Mouse (Mus musculus) kidney, adult 2 months (tissue): ENCODE data around the gene Prox1. TPM values are rescaled to one million over a fixed set of nuclear protein-coding genes. Genes with fewer than 3 reads are reported as not detected.

Source experiments
- DNase-seq: peaks from one replicate; pipeline ENCODE4 v3.0.0; 2021
- H3K27ac ChIP-seq: fragments of 200-500 bp; 2 replicates; pipeline ENCODE4 v1.5.1; 2012; ENCODE audit warnings: low read depth, low read length, control low read depth, inconsistent platforms; ENCODE audit not compliant: insufficient read depth
- H3K27me3 ChIP-seq: fragments of 200-500 bp; replicated peaks from 2 replicates; pipeline ENCODE4 v1.6.1; 2012; ENCODE audit warnings: mild to moderate bottlenecking, moderate library complexity, low read length, inconsistent platforms; ENCODE audit not compliant: control insufficient read depth, insufficient read depth
- H3K36me3 ChIP-seq: fragments of 200-500 bp; 2 replicates; pipeline ENCODE4 v1.6.1; 2012; ENCODE audit warnings: mild to moderate bottlenecking, moderate library complexity, low read length, inconsistent platforms; ENCODE audit not compliant: control insufficient read depth, insufficient read depth
- H3K4me1 ChIP-seq: fragments of 200-500 bp; 2 replicates; pipeline ENCODE4 v1.6.1; 2011; ENCODE audit warnings: low read length; ENCODE audit not compliant: control insufficient read depth, insufficient read depth
- H3K4me3 ChIP-seq: fragments of 200-500 bp; 2 replicates; pipeline ENCODE4 v1.5.1; 2011; ENCODE audit warnings: mild to moderate bottlenecking, low read depth, low read length, control low read depth; ENCODE audit not compliant: insufficient read depth
- CTCF ChIP-seq: fragments of 200-500 bp; conservative IDR thresholded peaks from 2 replicates; pipeline ENCODE4 v1.5.1; 2011; ENCODE audit warnings: low read depth, mild to moderate bottlenecking, control low read depth, low read length, moderate library complexity, mixed read lengths; ENCODE audit not compliant: insufficient read depth, insufficient read length
- POLR2A ChIP-seq: fragments of 200-500 bp; IDR thresholded peaks from one replicate; pipeline ENCODE4 v1.6.1; 2011; ENCODE audit warnings: low read depth, low read length, control low read depth
- WGBS: fragments of 180-500 bp; shearing (Covaris S2); methylation state at CpG from one replicate; pipeline ENCODE4 v1.1.7; 2018; 5-methylcytosine and 5-hydroxymethylcytosine counted together
- polyA plus RNA-seq: library from polyadenylated mRNA; depleted of rRNA; stranded (reverse); fragments of >200 nt; gene quantifications from 2 replicates; pipeline ENCODE4 v1.2.3, GENCODE M21; 2012

Prox1 gene
- polyA plus RNA-seq, 1 experiment = 2.7 TPM

GRCm38 (mm10) chr1:190185284-190185683 is 14.8 kb upstream of the Prox1 start:
- no peak overlapping the region for H3K4me3 ChIP-seq

GRCm38 (mm10) chr1:190183574-190183973 is 13.1 kb upstream of the Prox1 start:
- no peak overlapping the region for H3K27ac ChIP-seq
- H3K27me3 ChIP-seq = no peaks in the 10 kb centered on the region
- H3K4me3 ChIP-seq = no peak overlapping the region
- DNase-seq = no peak
- no peaks in the 10 kb centered on the region for H3K4me1 ChIP-seq
- WGBS = 94% methylated on average over 4 of the region's 4 CpGs
- TF ChIP-seq POLR2A = no peak
- TF ChIP-seq CTCF = no peak
- no peaks in the 10 kb centered on the region for H3K36me3 ChIP-seq

More at GRCm38 (mm10) chr1:190185284-190185683, 14.8 kb upstream of the Prox1 start:
- Histone ChIP-seq H3K36me3 (no peaks in the 10 kb centered on the region), H3K4me1 (0 out of 2 replicates have a peak, but pooled peaks cover 6% of the 10 kb centered on the region), H3K27me3 (no peaks in the 10 kb centered on the region), H3K27ac (no peak overlapping the region)
- no peak for DNase-seq
- TF ChIP-seq CTCF (no peak), POLR2A (no peak)
- 88% methylated on average over 10 of the region's 10 CpGs for WGBS

- TF ChIP-seq CTCF = no peak; the same call in 1 of the 2 replicates
- no peak for TF ChIP-seq POLR2A
- H3K27ac ChIP-seq = no peak overlapping the region
- no peaks in the 10 kb centered on the region for H3K27me3 ChIP-seq
- 77% methylated on average over 7 of the region's 7 CpGs for WGBS
- DNase-seq = no peak
- H3K36me3 ChIP-seq = no peaks in the 10 kb centered on the region
- no peak overlapping the region for H3K4me3 ChIP-seq
- H3K4me1 ChIP-seq = no peaks in the 10 kb centered on the region
Observed at GRCm38 (mm10) chr1:190181765-190182164, 11.3 kb upstream of the Prox1 start.

GRCm38 (mm10) chr1:190180861-190181260 is 10.3 kb upstream of the Prox1 start:
- Histone ChIP-seq H3K36me3 (no peaks in the 10 kb centered on the region), H3K4me3 (no peak overlapping the region), H3K27ac (no peak overlapping the region), H3K4me1 (no peaks in the 10 kb centered on the region), H3K27me3 (no peaks in the 10 kb centered on the region)
- TF ChIP-seq CTCF (no peak), POLR2A (no peak)
- DNase-seq = no peak
- 52% methylated on average over 6 of the region's 6 CpGs for WGBS

- peaks cover 5% of the 10 kb centered on the region for H3K27me3 ChIP-seq
- H3K36me3 ChIP-seq = no peaks in the 10 kb centered on the region
- no peaks in the 10 kb centered on the region for H3K4me1 ChIP-seq
- DNase-seq = peak; percentile 70
- 9% methylated on average over 3 of the region's 3 CpGs for WGBS
- H3K27ac ChIP-seq = no peak overlapping the region
- TF ChIP-seq CTCF = no peak
- peak; percentile 8 for TF ChIP-seq POLR2A
- H3K4me3 ChIP-seq = no peak overlapping the region
Observed at GRCm38 (mm10) chr1:190176961-190177360, 6.4 kb upstream of the Prox1 start.

- WGBS = 13% methylated on average over 65 of the region's 65 CpGs
- Histone ChIP-seq H3K4me1 (no peaks in the 10 kb centered on the region), H3K36me3 (no peaks in the 10 kb centered on the region), H3K4me3 (peak overlapping the region; percentile 17), H3K27ac (no peak overlapping the region), H3K27me3 (peaks cover 5% of the 10 kb centered on the region)
- no peak for DNase-seq
- TF ChIP-seq CTCF = no peak
- TF ChIP-seq POLR2A = no peak
Observed at GRCm38 (mm10) chr1:190174671-190175661, 4.5 kb upstream of the Prox1 start.

- H3K27me3 ChIP-seq = peaks cover 5% of the 10 kb centered on the region
- no peak for DNase-seq
- TF ChIP-seq CTCF (no peak), POLR2A (no peak)
- no peaks in the 10 kb centered on the region for H3K4me1 ChIP-seq
- WGBS = 16% methylated on average over 13 of the region's 13 CpGs
- H3K4me3 ChIP-seq = no peak overlapping the region
- H3K27ac ChIP-seq = no peak overlapping the region
- H3K36me3 ChIP-seq = no peaks in the 10 kb centered on the region
Observed at GRCm38 (mm10) chr1:190174231-190174630, 3.7 kb upstream of the Prox1 start.
